Mouse (Mus musculus): ENCODE measurements around the gene Fam219b.
A peak's percentile ranks its signal among the peaks of the same experiment; 100 is the strongest.

DNA sequence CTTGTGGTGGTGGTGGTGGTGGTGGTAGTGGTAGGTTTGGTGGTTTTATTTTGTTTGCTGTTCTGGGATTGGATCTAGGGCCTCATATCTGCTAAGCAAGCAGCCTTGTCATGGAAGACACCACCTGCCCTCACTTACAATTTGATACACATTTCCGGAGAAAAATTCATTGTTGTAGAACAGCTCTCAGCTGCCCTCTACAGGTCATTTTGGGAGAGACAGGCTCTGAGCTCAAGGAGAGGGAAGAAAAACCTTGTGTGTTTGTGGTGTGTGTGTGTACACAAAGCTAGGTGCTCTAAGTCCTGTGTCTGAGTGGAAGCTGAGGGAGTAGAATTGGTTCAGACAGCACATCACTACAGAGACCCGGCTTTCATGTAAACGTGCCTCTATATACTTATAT lies 20.2 kb upstream of the Fam219b start:
- TF ChIP-seq CTCF (IDR thresholded peaks at IDR 0.05; ENCODE audit: borderline replicate concordance, extremely low read depth, insufficient read depth, insufficient read length) = peak; percentile 78; the same call in 1 of the 2 replicates
- TF ChIP-seq POLR2A (IDR thresholded peaks at IDR 0.05; ENCODE audit: borderline replicate concordance, extremely low read depth, insufficient read depth, insufficient read length, poor library complexity, severe bottlenecking) = no peak
